Mouse (Mus musculus) spleen, embryonic (tissue): ENCODE data around the gene Cul7.

Experiments used
- CTCF ChIA-PET: fragments of 350-600 bp; sonication (Branson Sonifier 250); formaldehyde crosslinking; loops from one replicate; lab custom pipeline; 2022; lab: Charles Lee

The Cul7 gene

GRCm38 (mm10) chr17:46650232-46651031, at the start of gene Cul7:
Gene Cul7 (plus strand): TSS chr17:46650337.
- CTCF ChIA-PET, result no interaction called here

GRCm38 (mm10) chr17:46600569-46600968, 49.6 kb upstream of the Cul7 start:
- CTCF ChIA-PET, result no interaction called here

GRCm38 (mm10) chr17:46602212-46602611, 47.9 kb upstream of the Cul7 start:
- CTCF ChIA-PET, result no interaction called here

GRCm38 (mm10) chr17:46603229-46603628, 46.9 kb upstream of the Cul7 start:
- CTCF ChIA-PET, result no interaction called here

- CTCF ChIA-PET, result no interaction called here
Observed at GRCm38 (mm10) chr17:46605126-46605525, 45.0 kb upstream of the Cul7 start.

GRCm38 (mm10) chr17:46605987-46606386, 44.1 kb upstream of the Cul7 start:
- CTCF ChIA-PET, result interaction anchor here (0.7 kb wide), 1 partner anchor 1128 kb away, joined by 3 read pairs; no protein-coding TSS in a partner anchor

- CTCF ChIA-PET, result no interaction called here
Observed at GRCm38 (mm10) chr17:46609721-46610514, 40.2 kb upstream of the Cul7 start.

GRCm38 (mm10) chr17:46611316-46611715, 38.8 kb upstream of the Cul7 start:
- CTCF ChIA-PET, result interaction anchor here (0.8 kb wide), 1 partner anchor 239 kb away, joined by 8 read pairs; no protein-coding TSS in a partner anchor

GRCm38 (mm10) chr17:46612189-46612588, 37.9 kb upstream of the Cul7 start:
- CTCF ChIA-PET, result interaction anchor here (0.8 kb wide), 1 partner anchor 240 kb away, joined by 8 read pairs; no protein-coding TSS in a partner anchor

- CTCF ChIA-PET, result interaction anchor here (0.6 kb wide), 1 partner anchor 112 kb away, joined by 8 read pairs; no protein-coding TSS in a partner anchor
Observed at GRCm38 (mm10) chr17:46612820-46613219, 37.3 kb upstream of the Cul7 start.

GRCm38 (mm10) chr17:46613229-46613628, 36.9 kb upstream of the Cul7 start:
- CTCF ChIA-PET, result interaction anchor here (0.6 kb wide), 1 partner anchor 112 kb away, joined by 8 read pairs; no protein-coding TSS in a partner anchor

GRCm38 (mm10) chr17:46617799-46618198, 32.3 kb upstream of the Cul7 start:
- CTCF ChIA-PET, result no interaction called here

- CTCF ChIA-PET, result no interaction called here
Observed at GRCm38 (mm10) chr17:46618394-46618768, 31.8 kb upstream of the Cul7 start.

- CTCF ChIA-PET, result no interaction called here
Observed at GRCm38 (mm10) chr17:46618769-46619682, 31.1 kb upstream of the Cul7 start.

GRCm38 (mm10) chr17:46619683-46620357, 30.3 kb upstream of the Cul7 start:
- CTCF ChIA-PET, result no interaction called here

- CTCF ChIA-PET, result no interaction called here
Observed at GRCm38 (mm10) chr17:46621324-46621723, 28.8 kb upstream of the Cul7 start.

- CTCF ChIA-PET, result no interaction called here
Observed at GRCm38 (mm10) chr17:46622269-46622668, 27.9 kb upstream of the Cul7 start.

- CTCF ChIA-PET, result no interaction called here
Observed at GRCm38 (mm10) chr17:46623819-46624557, 26.1 kb upstream of the Cul7 start.

- CTCF ChIA-PET, result no interaction called here
Observed at GRCm38 (mm10) chr17:46624598-46624997, 25.5 kb upstream of the Cul7 start.

GRCm38 (mm10) chr17:46627409-46627808, 22.7 kb upstream of the Cul7 start:
- CTCF ChIA-PET, result interaction anchor here (0.6 kb wide), 1 partner anchor 311 kb away, joined by 7 read pairs; no protein-coding TSS in a partner anchor
